Mouse (Mus musculus) myocyte (in vitro differentiated cells): ENCODE results near the gene Plpp3. TPM values are rescaled to one million over a fixed set of nuclear protein-coding genes. Genes with fewer than 3 reads are reported as not detected.

Source experiments
- H3K27me3 ChIP-seq: one replicate; pipeline ENCODE4 v1.6.1; 2011; ENCODE audit not compliant: control insufficient read depth, insufficient read depth, insufficient read length
- H3K36me3 ChIP-seq: one replicate; pipeline ENCODE4 v1.6.1; 2011; ENCODE audit not compliant: control insufficient read depth, insufficient read depth
- H3K4me2 ChIP-seq: one replicate; pipeline ENCODE4 v1.6.1; 2011; ENCODE audit warnings: low read depth, control low read depth
- H3K4me3 ChIP-seq: one replicate; pipeline ENCODE4 v1.5.1; 2011; ENCODE audit warnings: mild to moderate bottlenecking, control low read depth, moderate library complexity
- H3K79me2 ChIP-seq: one replicate; pipeline ENCODE4 v1.6.1; 2011; ENCODE audit not compliant: control insufficient read depth, insufficient read depth
- H3ac ChIP-seq: one replicate; pipeline ENCODE4 v1.6.1; 2011; ENCODE audit not compliant: control insufficient read depth, insufficient read length
- CEBPB ChIP-seq: IDR thresholded peaks from 2 replicates; pipeline ENCODE4 v1.6.1; 2011; ENCODE audit warnings: mild to moderate bottlenecking, moderate library complexity; ENCODE audit not compliant: poor library complexity, insufficient read depth, severe bottlenecking
- E2F4 ChIP-seq: IDR thresholded peaks from one replicate; pipeline ENCODE4 v1.6.1; 2011; ENCODE audit warnings: mild to moderate bottlenecking, control low read depth, moderate library complexity; ENCODE audit not compliant: insufficient read depth
- MAX ChIP-seq: IDR thresholded peaks from one replicate; pipeline ENCODE4 v1.6.1; 2011; ENCODE audit warnings: low read depth, mild to moderate bottlenecking, control low read depth
- MYOD1 ChIP-seq, 3 experiments: IDR thresholded peaks; one replicate each; pipeline ENCODE4 v1.6.1; 2011; ENCODE audit warnings: control low read depth in 2 of 3, low read depth in 2 of 3, mild to moderate bottlenecking in 2 of 3, moderate library complexity in 1 of 3; ENCODE audit not compliant: insufficient read length in 2 of 3, control insufficient read depth in 1 of 3
- MYOG ChIP-seq, 3 experiments: IDR thresholded peaks; one replicate each; pipeline ENCODE4 v1.6.1; 2011; ENCODE audit warnings: control low read depth in 2 of 3, low read depth in 2 of 3, mild to moderate bottlenecking in 2 of 3; ENCODE audit not compliant: insufficient read length in 2 of 3, control insufficient read depth in 1 of 3, insufficient read depth in 1 of 3
- POLR2A ChIP-seq: IDR thresholded peaks from one replicate; pipeline ENCODE4 v1.6.1; 2011; ENCODE audit warnings: low read depth, mild to moderate bottlenecking, control low read depth, moderate library complexity; ENCODE audit not compliant: insufficient read length
- POLR2AphosphoS2 ChIP-seq: IDR thresholded peaks from one replicate; pipeline ENCODE4 v1.6.1; 2011; ENCODE audit warnings: low read depth, control low read depth; ENCODE audit not compliant: insufficient read length
- REST ChIP-seq: IDR thresholded peaks from one replicate; pipeline ENCODE4 v1.6.1; 2011; ENCODE audit warnings: mild to moderate bottlenecking, control low read depth, moderate library complexity; ENCODE audit not compliant: insufficient read depth, insufficient read length
- SRF ChIP-seq: IDR thresholded peaks from one replicate; pipeline ENCODE4 v1.6.1; 2011; ENCODE audit warnings: low read depth; ENCODE audit not compliant: control insufficient read depth, insufficient read length
- TCF12 ChIP-seq: IDR thresholded peaks from one replicate; pipeline ENCODE4 v1.6.1; 2011; ENCODE audit warnings: mild to moderate bottlenecking, control low read depth; ENCODE audit not compliant: poor library complexity, insufficient read depth, severe bottlenecking
- TCF3 ChIP-seq: IDR thresholded peaks from one replicate; pipeline ENCODE4 v1.6.1; 2011; ENCODE audit warnings: low read depth, control low read depth; ENCODE audit not compliant: insufficient read length
- USF1 ChIP-seq: IDR thresholded peaks from one replicate; pipeline ENCODE4 v1.6.1; 2011; ENCODE audit warnings: low read depth, mild to moderate bottlenecking, control low read depth, moderate library complexity
- polyA plus RNA-seq: library from polyadenylated mRNA; unstranded; fragments of >200 nt; fragmentation: generic; extraction: Trizol; gene quantifications from one replicate; pipeline ENCODE4 v1.2.1, GENCODE M21; 2012; ENCODE audit warnings: missing spikeins

Gene Plpp3
- polyA plus RNA-seq, 1 experiment = 12.7 TPM

- no peaks in the 10 kb centered on the region for H3K36me3 ChIP-seq
- H3K4me3 ChIP-seq = peak overlapping the region; percentile 93
- H3ac ChIP-seq = peak overlapping the region; percentile 38
- peak overlapping the region; percentile 95 for H3K4me2 ChIP-seq
- TF ChIP-seq E2F4 (no peak), POLR2A (peak; percentile 56), TCF3 (no peak), TCF12 (no peak), USF1 (no peak), MYOG (IDR thresholded peaks at IDR 0.05; ENCODE audit: control insufficient read depth in 1 of 3, insufficient read depth in 1 of 3, insufficient read length in 2 of 3, low read depth in 2 of 3) (peak in 1 of 3 experiments; percentile 33), MYOD1 (IDR thresholded peaks at IDR 0.05; ENCODE audit: control insufficient read depth in 1 of 3, insufficient read length in 2 of 3, low read depth in 2 of 3) (peak in 1 of 3 experiments; percentile 10), MAX (no peak), REST (no peak), CEBPB (no peak)
- H3K27me3 ChIP-seq = no peaks in the 10 kb centered on the region
- peaks cover 8% of the 10 kb centered on the region for H3K79me2 ChIP-seq
Measured at GRCm38 (mm10) chr4:105158169-105158555, 1.0 kb downstream of the Plpp3 start.

- Histone ChIP-seq H3ac (peak overlapping the region; percentile 38), H3K27me3 (no peaks in the 10 kb centered on the region), H3K4me3 (peak overlapping the region; percentile 93), H3K36me3 (no peaks in the 10 kb centered on the region), H3K4me2 (peak overlapping the region; percentile 95), H3K79me2 (peaks cover 8% of the 10 kb centered on the region)
- no peak for TF ChIP-seq REST
Measured at GRCm38 (mm10) chr4:105158651-105159530, 1.7 kb downstream of the Plpp3 start.

GRCm38 (mm10) chr4:105159531-105159870 is 2.4 kb downstream of the Plpp3 start:
- H3K4me3 ChIP-seq = peak overlapping the region; percentile 93
- TF ChIP-seq TCF12 = no peak
- no peak for TF ChIP-seq CEBPB
- no peak for TF ChIP-seq MYOG (IDR thresholded peaks at IDR 0.05; ENCODE audit: control insufficient read depth in 1 of 3, insufficient read depth in 1 of 3, insufficient read length in 2 of 3, low read depth in 2 of 3)
- TF ChIP-seq TCF3 = no peak
- TF ChIP-seq E2F4 = no peak
- TF ChIP-seq POLR2AphosphoS2 = no peak
- no peak for TF ChIP-seq USF1
- TF ChIP-seq REST = no peak
- H3K79me2 ChIP-seq = peaks cover 8% of the 10 kb centered on the region
- H3K36me3 ChIP-seq = no peaks in the 10 kb centered on the region
- H3K4me2 ChIP-seq = peak overlapping the region; percentile 95
- no peak overlapping the region for H3ac ChIP-seq
- H3K27me3 ChIP-seq = no peaks in the 10 kb centered on the region

GRCm38 (mm10) chr4:105160470-105160869 is 3.3 kb downstream of the Plpp3 start:
- Histone ChIP-seq H3K4me2 (no peak overlapping the region), H3ac (no peak overlapping the region), H3K79me2 (peaks cover 8% of the 10 kb centered on the region), H3K4me3 (no peak overlapping the region), H3K36me3 (no peaks in the 10 kb centered on the region), H3K27me3 (no peaks in the 10 kb centered on the region)
- TF ChIP-seq POLR2A (no peak), MYOG (IDR thresholded peaks at IDR 0.05; ENCODE audit: control insufficient read depth in 1 of 3, insufficient read depth in 1 of 3, insufficient read length in 2 of 3, low read depth in 2 of 3) (no peak), SRF (no peak), E2F4 (no peak), TCF12 (no peak), CEBPB (no peak), POLR2AphosphoS2 (no peak), MYOD1 (IDR thresholded peaks at IDR 0.05; ENCODE audit: control insufficient read depth in 1 of 3, insufficient read length in 2 of 3, low read depth in 2 of 3) (no peak), MAX (no peak), TCF3 (no peak), USF1 (no peak), REST (no peak)

GRCm38 (mm10) chr4:105162014-105162413 is 4.9 kb downstream of the Plpp3 start:
- peak overlapping the region; percentile 9 for H3K4me2 ChIP-seq

More at GRCm38 (mm10) chr4:105162014-105162413, 4.9 kb downstream of the Plpp3 start:
- no peak overlapping the region for H3ac ChIP-seq
- H3K36me3 ChIP-seq = no peaks in the 10 kb centered on the region
- peaks cover 8% of the 10 kb centered on the region for H3K79me2 ChIP-seq
- TF ChIP-seq MAX (no peak), MYOD1 (IDR thresholded peaks at IDR 0.05; ENCODE audit: control insufficient read depth in 1 of 3, insufficient read length in 2 of 3, low read depth in 2 of 3) (peak in 1 of 3 experiments; percentile 33), MYOG (IDR thresholded peaks at IDR 0.05; ENCODE audit: control insufficient read depth in 1 of 3, insufficient read depth in 1 of 3, insufficient read length in 2 of 3, low read depth in 2 of 3) (no peak), E2F4 (no peak), SRF (no peak), POLR2AphosphoS2 (no peak), CEBPB (peak; percentile 7; the same call in 1 of the 2 replicates), TCF3 (no peak), POLR2A (no peak), REST (no peak), USF1 (no peak), TCF12 (no peak)
- no peaks in the 10 kb centered on the region for H3K27me3 ChIP-seq
- no peak overlapping the region for H3K4me3 ChIP-seq
